16 mouse cellular contexts compared by ENCODE assay signal in genomic region chr11:60958948-60959347, GRCm38 (mm10).
"Had no signal": no experiment of that assay in that cellular context is flagged by ENCODE, and none has a peak within 500 bp of the region (broad histone marks: within the 10 kb centered on the region; RNA-seq: fewer than 3 reads in every experiment).

No protein-coding gene starts in this region.

- H3K9me3 ChIP-seq: neural tube, embryonic 13.5 days; neural tube, embryonic 15.5 days; stomach, embryonic 15.5 days had no signal

- DNase-seq: retina, postnatal 1 day; right cerebral cortex, adult 18-20 months; right cerebral cortex, postnatal 14 days; right cerebral cortex, postnatal 25 days; right cerebral cortex, postnatal 4 days; spleen, adult 18-20 months; thymus, adult 18-20 months; thymus, adult 2 months; thymus, postnatal 14 days; thymus, postnatal 25 days; thymus, postnatal 36 days; thymus, postnatal 4 days had no signal

- H3K4me3 ChIP-seq: neural tube, embryonic 13.5 days; neural tube, embryonic 15.5 days; stomach, embryonic 15.5 days had no signal

- H3K4me2 ChIP-seq: neural tube, embryonic 13.5 days; neural tube, embryonic 15.5 days; stomach, embryonic 15.5 days had no signal

- H3K4me1 ChIP-seq: stomach, embryonic 15.5 days had no signal

- H3K9ac ChIP-seq: neural tube, embryonic 13.5 days; neural tube, embryonic 15.5 days; stomach, embryonic 15.5 days had no signal

- H3K27me3 ChIP-seq: neural tube, embryonic 13.5 days; neural tube, embryonic 15.5 days; stomach, embryonic 15.5 days had no signal

- H3K36me3 ChIP-seq: neural tube, embryonic 13.5 days; neural tube, embryonic 15.5 days; stomach, embryonic 15.5 days had no signal

- H3K27ac ChIP-seq: neural tube, embryonic 13.5 days; neural tube, embryonic 15.5 days; stomach, embryonic 15.5 days; stomach, postnatal 0 days had no signal
